Mouse (Mus musculus) E14TG2a.4 (cell line): ENCODE data around the gene Ranbp2.
A peak's percentile ranks its signal among the peaks of the same experiment; 100 is the strongest.

Experiments used
- H3K27me3 ChIP-seq: 2 replicates; pipeline ENCODE4 v1.6.1; 2014; ENCODE audit warnings: low read length, control low read depth; ENCODE audit not compliant: insufficient read depth
- H3K36me3 ChIP-seq: 2 replicates; pipeline ENCODE4 v1.6.1; 2014; ENCODE audit warnings: low read length, control low read depth; ENCODE audit not compliant: insufficient read depth
- H3K4me1 ChIP-seq: replicated peaks from 2 replicates; pipeline ENCODE4 v1.6.1; 2014; ENCODE audit warnings: low read depth, low read length, control low read depth
- H3K4me3 ChIP-seq: replicated peaks from 2 replicates; pipeline ENCODE4 v1.5.1; 2014; ENCODE audit warnings: mild to moderate bottlenecking, low read length
- H3K9me3 ChIP-seq: 2 replicates; pipeline ENCODE4 v1.6.1; 2014; ENCODE audit warnings: low read length, control low read depth
- CTCF ChIP-seq: conservative IDR thresholded peaks from 2 replicates; pipeline ENCODE4 v1.5.1; 2014; ENCODE audit warnings: low read length
- NANOG ChIP-seq: IDR thresholded peaks from 2 replicates; pipeline ENCODE4 v1.6.1; 2014; ENCODE audit warnings: borderline replicate concordance, low read length, mixed read lengths
- POU5F1 ChIP-seq: IDR thresholded peaks from 2 replicates; pipeline ENCODE4 v1.6.1; 2014; ENCODE audit warnings: low read length, borderline replicate concordance

The Ranbp2 gene

GRCm38 (mm10) chr10:58478071-58478578 is 31.4 kb downstream of the Ranbp2 start:
- no peak overlapping the region for H3K4me3 ChIP-seq
- no peaks in the 10 kb centered on the region for H3K9me3 ChIP-seq
- H3K27me3 ChIP-seq: no peaks in the 10 kb centered on the region
- H3K36me3 ChIP-seq: peaks cover 88% of the 10 kb centered on the region
- no peaks in the 10 kb centered on the region for H3K4me1 ChIP-seq
- TF ChIP-seq POU5F1 (no peak), CTCF (no peak), NANOG (no peak)

- no peak overlapping the region for H3K4me3 ChIP-seq
- TF ChIP-seq CTCF: no peak
- no peak for TF ChIP-seq NANOG
- TF ChIP-seq POU5F1: no peak
- peaks cover 95% of the 10 kb centered on the region for H3K36me3 ChIP-seq
- H3K27me3 ChIP-seq: no peaks in the 10 kb centered on the region
- no peaks in the 10 kb centered on the region for H3K4me1 ChIP-seq
- H3K9me3 ChIP-seq: no peaks in the 10 kb centered on the region
Observed at GRCm38 (mm10) chr10:58479954-58480490, 33.3 kb downstream of the Ranbp2 start.

- no peaks in the 10 kb centered on the region for H3K9me3 ChIP-seq
- H3K4me1 ChIP-seq: no peaks in the 10 kb centered on the region
- H3K27me3 ChIP-seq: no peaks in the 10 kb centered on the region
- TF ChIP-seq POU5F1: no peak
- no peak for TF ChIP-seq NANOG
- TF ChIP-seq CTCF: no peak
- H3K36me3 ChIP-seq: peaks cover 79% of the 10 kb centered on the region
- H3K4me3 ChIP-seq: no peak overlapping the region
Observed at GRCm38 (mm10) chr10:58491031-58491430, 44.3 kb downstream of the Ranbp2 start.

- no peaks in the 10 kb centered on the region for H3K27me3 ChIP-seq
- H3K9me3 ChIP-seq: no peaks in the 10 kb centered on the region
- H3K4me1 ChIP-seq: peaks cover 20% of the 10 kb centered on the region
- TF ChIP-seq POU5F1 (no peak), CTCF (peak; percentile 29)
- no peak overlapping the region for H3K4me3 ChIP-seq
- peaks cover 50% of the 10 kb centered on the region for H3K36me3 ChIP-seq
Observed at GRCm38 (mm10) chr10:58495637-58496036, 48.9 kb downstream of the Ranbp2 start.

- peaks cover 39% of the 10 kb centered on the region for H3K36me3 ChIP-seq
- peak overlapping the region; percentile 89 for H3K4me3 ChIP-seq
- no peaks in the 10 kb centered on the region for H3K9me3 ChIP-seq
- no peak for TF ChIP-seq POU5F1
- no peak for TF ChIP-seq CTCF
- no peak for TF ChIP-seq NANOG
- H3K4me1 ChIP-seq: peaks cover 24% of the 10 kb centered on the region
- no peaks in the 10 kb centered on the region for H3K27me3 ChIP-seq
Observed at GRCm38 (mm10) chr10:58496732-58497131, 50.0 kb downstream of the Ranbp2 start.

GRCm38 (mm10) chr10:58497320-58498284 is 50.9 kb downstream of the Ranbp2 start, which contains the start of gene Ccdc138:
TSS of gene Ccdc138 (plus strand) at chr10:58497948.
- peaks cover 24% of the 10 kb centered on the region for H3K4me1 ChIP-seq
- H3K27me3 ChIP-seq: no peaks in the 10 kb centered on the region
- peaks cover 38% of the 10 kb centered on the region for H3K36me3 ChIP-seq
- no peaks in the 10 kb centered on the region for H3K9me3 ChIP-seq
- TF ChIP-seq POU5F1 (no peak), NANOG (no peak), CTCF (no peak)
- peak within 1 kb of the TSS; percentile 89 for H3K4me3 ChIP-seq

- no peaks in the 10 kb centered on the region for H3K27me3 ChIP-seq
- peak overlapping the region; percentile 89 for H3K4me3 ChIP-seq
- no peak for TF ChIP-seq POU5F1
- no peak for TF ChIP-seq CTCF
- TF ChIP-seq NANOG: no peak
- H3K9me3 ChIP-seq: no peaks in the 10 kb centered on the region
- H3K36me3 ChIP-seq: peaks cover 33% of the 10 kb centered on the region
- peaks cover 24% of the 10 kb centered on the region for H3K4me1 ChIP-seq
Observed at GRCm38 (mm10) chr10:58498516-58498915, 51.8 kb downstream of the Ranbp2 start.

GRCm38 (mm10) chr10:58529358-58529757 is 82.6 kb downstream of the Ranbp2 start:
- no peaks in the 10 kb centered on the region for H3K27me3 ChIP-seq
- H3K36me3 ChIP-seq: peaks cover 49% of the 10 kb centered on the region
- TF ChIP-seq NANOG (no peak), CTCF (no peak), POU5F1 (no peak)
- peaks cover 11% of the 10 kb centered on the region for H3K9me3 ChIP-seq
- no peak overlapping the region for H3K4me3 ChIP-seq
- H3K4me1 ChIP-seq: peaks cover 31% of the 10 kb centered on the region
